Mouse (Mus musculus): ENCODE data around the gene Nlrc3.
"Not testable (repeated sequence)": the region's sequence is repeated elsewhere in the genome, so short reads cannot be mapped to it uniquely, and the experiment has no call there.

Nlrc3 gene

DNA sequence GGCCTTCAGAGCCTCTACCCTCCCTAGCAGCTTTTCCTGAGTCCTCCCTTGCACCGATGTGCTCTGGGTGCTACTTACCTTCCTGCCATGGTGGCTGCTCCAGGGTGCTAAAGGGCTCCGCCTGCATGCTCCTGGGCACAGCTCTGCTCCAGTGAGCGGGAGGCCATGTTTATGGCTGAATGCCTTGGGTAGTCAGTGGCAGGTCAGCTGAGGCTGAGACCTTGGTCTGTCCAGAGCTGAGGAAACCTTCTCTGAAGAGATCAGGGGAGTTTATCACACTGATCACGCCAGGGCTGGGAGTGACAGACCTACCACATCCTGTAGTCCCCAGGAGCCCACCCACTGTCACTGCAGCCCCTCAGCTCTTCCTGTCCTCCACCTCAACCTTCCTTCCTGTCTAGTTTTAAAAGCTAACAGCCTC, at the start of gene Nlrc3:
Gene Nlrc3, minus strand, starts transcription at position 382 of the 421 bp plus-strand sequence.
- no peak for DNase-seq

DNA sequence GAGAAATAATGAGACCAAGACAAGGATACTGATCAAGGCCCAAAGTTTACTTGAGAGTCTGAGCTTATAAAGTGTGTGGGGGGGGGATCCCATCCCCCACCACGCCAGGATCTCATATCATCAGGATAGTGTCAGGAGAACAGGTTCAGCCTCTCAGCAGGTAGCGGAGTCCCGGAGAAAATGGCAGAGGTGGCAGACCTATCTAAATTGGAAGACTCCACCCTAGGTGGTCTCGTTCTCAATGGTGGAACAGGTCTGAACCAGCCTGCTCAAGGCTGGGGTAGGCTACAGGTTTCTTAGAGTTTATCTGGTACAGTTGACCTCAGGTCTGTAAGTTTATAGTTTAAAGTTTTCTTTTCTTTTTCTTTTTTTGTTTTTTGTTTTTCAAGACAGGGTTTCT, 46.3 kb upstream of the Nlrc3 start:
- DNase-seq: no peak

DNA sequence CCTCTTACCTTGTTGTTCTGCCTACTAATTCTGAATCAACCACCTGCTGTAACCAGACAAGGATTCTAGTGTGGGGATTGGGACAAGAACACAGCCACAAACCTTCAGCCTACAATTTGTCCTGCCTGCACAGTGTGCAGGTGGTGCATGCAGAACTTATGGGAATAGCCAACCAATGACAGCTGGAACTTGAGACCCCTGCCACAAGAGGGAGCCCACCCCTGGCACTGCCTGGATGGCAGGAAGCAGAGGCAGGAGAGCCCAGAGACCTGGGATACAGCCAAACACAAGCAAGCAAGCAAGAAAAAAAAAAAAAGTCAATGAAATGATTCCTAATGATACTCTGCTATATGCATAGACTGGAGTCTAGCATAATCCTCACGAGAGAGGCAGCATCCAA, 44.8 kb upstream of the Nlrc3 start:
- no peak for DNase-seq

DNA sequence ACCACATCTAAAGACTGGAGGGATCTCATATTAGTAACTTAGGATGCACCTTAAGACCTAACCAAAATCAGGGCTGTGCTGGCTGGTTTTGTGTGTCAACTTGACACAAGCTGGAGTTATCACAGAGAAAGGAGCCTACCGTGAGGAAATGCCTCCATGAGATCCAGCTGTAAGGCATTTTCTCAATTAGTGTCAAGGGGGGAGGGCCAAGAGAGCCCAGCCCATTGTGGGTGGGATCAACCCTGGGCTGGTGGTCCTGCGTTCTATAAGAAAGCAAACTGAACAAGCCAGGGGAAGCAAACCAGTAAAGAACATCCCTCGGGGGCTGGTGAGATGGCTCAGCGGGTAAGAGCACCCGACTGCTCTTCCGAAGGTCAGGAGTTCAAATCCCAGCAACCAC, 41.0 kb upstream of the Nlrc3 start:
- not testable (repeated sequence) for DNase-seq

DNA sequence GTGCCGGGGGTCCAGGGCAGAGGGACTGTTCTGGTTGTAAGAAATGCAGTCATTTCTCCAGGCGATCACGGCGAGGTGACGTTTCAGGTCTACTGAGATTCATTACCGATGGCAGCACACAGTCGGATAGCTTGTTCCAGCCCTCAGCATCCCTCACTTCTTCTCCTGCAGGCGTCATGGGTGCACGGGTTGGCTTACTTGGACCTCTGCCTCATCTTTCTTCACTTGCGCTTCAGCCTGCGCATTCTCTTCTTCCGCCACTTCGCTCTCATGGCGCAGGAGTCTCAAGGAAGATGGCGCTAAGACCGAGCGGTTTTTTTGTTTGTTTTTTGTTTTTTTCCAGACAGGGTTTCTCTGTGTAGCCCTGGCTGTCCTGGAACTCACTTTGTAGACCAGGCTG, 40.4 kb upstream of the Nlrc3 start:
- not testable (repeated sequence) for DNase-seq

DNA sequence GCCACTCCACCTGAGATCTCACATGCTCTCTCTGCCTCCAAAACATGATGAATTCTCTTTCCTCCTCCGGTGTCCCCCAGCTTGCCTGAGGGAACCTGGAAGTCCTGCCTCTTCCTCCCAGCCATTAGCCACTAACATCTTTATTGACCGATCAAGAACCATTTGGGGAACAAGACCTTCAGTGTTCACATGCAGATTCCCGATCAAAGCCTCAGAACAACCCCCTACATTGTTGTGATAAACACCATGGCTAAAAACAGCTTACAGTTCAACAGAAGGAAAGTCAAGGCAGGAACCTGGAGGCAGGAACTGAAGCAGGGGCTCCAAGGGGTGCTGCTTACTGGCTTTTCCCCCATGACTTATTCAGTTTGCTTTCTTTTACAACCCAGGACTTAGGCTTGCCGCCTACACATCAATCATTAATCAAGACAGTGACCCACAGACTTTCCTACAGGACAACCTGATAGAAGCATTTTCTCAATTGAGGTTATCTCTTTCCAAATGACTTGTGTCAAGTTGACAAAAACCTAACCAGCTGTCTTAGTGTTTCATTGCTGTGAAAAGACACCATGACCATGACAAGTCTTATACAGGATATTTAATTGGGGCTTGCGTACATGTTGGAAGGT, 37.7 kb upstream of the Nlrc3 start:
- no peak for DNase-seq

DNA sequence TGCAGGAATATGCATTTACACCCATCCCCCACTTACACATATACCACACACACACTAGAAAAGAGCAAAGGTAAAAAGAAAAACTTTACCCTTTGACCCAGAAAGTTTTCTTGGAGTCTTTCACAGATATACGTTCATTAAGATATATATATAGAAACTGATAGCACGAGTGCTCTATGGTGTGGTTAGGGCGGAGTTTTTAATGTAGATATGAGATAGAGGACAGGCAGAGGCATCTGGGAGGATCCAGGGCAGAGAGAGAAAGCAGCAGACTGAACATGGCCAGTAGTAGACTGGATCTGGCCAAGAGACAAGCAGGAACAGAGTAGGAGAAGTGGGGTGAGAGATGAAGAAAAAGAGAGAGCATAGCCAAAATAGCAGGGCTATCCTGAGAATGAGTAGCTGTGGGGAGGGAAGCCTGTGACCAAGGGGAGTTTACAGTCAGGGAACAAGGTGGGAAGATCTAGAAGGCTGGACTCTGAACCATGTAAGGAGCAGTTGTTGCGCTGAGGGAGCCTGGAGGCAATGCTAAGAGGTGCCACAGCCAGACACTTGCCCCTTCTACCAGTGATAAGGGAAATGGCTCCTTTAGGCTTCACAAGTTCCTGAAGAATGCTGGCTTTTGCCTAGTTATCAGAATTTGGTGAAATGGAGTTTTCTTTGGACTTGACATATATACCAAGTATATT, 36.6 kb upstream of the Nlrc3 start:
- no peak for DNase-seq

DNA sequence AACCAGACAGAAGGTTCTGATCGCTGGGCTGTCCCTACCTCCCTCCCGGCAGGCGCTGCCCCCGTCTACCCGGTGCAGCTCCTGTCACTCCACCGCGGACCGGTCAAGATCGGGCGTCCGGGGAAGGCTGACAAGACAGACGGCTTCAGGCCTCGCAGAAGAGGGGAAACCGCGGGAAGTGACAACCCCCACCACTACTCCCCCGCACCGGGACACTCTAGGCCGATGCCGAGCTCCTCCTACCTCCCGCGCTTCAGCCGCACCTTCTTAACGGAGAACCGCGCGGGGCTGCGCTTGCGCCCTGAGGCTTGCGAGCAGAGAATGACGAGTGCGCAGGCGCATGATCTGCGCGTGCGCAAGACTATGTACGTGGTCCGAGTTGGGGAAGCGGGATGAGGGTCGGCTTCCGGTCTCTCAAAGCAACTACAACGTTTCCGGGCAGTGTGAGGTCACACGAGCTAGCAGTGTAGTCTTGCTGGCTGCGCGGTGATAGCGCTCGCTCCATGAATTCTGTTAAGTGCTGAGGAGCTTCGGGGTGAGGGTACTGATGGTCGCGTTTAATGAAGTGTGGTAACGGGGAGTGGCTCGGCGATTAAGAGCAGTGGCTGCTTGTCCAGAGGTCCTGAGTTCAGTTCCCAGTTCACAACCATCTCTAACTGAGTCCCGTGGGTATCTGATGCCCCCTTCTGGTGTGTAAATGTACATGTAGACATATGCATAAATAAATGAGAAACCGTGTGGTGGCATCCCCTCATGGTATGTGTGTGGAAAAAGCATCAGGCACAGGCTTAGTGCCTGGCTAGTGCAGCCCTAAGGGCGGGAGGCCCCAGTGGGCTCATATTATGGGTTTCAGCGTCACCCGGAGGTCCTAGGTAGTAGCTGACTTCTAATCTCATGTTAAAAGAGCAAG, 27.3 kb upstream of the Nlrc3 start, which contains the start of gene Slx4:
Gene Slx4, minus strand, starts transcription at position 282 of the 910 bp plus-strand sequence.
- peak; percentile 97 for DNase-seq

DNA sequence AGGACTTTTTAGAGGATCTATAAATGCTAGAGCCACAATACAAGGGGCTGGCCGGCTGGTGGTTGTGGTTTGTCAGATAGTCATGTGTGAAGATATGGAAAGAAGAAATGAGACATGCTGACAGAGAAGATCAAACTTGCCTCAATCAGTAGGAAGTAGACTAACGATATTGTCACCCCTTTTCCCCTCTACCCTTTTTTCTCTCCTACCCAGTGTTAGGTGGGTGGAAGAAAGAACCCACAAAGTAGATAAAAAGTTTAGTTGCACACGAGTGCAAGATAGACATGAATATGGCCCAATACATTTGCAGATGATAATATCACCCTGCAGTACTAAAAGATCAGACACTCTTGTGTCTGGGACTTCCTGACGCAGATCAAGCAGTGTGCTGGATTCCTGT, 12.0 kb upstream of the Nlrc3 start:
- DNase-seq: no peak

DNA sequence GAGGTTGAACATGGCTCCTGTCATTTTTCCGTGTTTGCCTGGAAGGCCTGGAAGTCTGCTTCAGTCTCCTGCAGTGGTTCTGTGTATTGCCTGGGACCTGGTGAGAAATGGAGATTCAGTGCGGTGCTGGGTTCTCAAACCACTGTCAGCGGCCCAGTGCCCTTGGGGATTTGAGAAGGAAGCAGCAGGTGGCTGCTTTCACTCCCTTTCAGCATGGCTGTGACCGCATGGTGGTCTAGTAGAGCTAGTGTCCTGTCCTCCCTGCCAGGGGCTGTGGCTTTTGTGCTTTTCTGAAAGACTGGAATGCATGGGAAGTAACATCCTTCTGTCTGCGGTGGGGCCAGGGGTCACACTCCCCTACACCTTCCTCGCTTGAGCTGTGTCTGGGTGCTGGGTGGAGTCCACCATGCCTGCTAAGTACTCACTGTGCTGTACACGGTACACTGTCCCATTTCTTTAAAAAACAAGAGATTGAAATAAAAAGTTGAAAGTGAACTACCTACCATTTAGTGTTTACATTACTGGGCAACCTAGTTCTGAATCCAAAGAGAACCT, 6.8 kb upstream of the Nlrc3 start:
- no peak for DNase-seq

DNA sequence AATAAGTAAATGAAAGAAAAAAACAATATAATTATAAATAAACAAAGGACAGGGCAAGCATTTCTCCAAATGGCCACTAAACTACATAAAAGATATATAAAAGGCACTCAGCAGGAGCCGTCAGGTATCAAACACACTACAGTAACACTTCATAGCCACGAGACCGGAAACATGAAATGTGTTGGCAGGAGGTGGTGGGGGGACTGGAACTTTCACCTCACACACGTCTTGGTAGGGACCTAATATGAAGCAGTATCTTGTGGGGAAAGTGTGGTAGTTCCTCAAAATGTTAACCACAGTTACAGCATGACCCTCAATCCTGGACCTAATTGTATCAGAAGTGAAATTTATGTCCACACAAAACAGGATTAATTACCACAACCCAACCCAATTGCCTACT, 5.7 kb upstream of the Nlrc3 start:
- DNase-seq: no peak

DNA sequence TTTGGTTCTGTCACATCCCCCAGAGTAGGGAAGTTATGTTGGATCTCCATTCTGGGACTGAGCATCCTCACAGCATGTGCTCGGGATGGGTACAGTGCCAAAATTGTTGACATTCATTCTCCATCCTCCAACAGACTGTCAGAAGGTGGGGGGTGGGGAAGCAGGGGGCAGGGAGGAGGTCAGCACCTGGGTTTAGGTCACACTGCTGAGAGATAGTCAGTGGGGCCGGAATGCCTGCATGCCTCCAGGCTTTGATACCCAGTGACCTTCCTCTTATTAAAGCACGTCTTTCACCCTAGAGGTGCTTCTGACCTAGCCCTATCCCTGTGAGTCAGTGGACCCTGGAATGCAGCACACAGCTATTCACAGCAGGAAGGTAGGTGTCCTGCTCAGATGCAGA, 280 bp upstream of the Nlrc3 start:
- DNase-seq: no peak

DNA sequence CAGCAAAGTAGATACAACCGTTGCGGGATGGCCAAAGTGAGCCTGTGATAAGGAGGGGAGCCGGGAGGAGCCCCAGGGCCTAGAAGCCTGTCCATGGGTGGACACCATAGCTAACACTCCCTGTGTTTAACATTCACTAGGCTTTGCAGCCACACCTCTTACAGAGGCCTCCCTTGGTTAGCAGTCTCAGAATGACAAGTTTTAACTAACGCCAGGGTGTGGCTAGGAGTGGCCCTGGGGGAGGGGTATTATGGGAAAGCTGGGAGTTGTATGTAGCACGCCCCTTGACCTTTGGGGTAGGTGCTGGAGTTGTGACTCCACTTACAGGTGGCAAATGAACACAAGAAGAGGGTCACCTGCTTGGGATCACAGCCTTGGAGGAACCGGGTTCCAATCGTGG, 774 bp downstream of the Nlrc3 start:
- no peak for DNase-seq

DNA sequence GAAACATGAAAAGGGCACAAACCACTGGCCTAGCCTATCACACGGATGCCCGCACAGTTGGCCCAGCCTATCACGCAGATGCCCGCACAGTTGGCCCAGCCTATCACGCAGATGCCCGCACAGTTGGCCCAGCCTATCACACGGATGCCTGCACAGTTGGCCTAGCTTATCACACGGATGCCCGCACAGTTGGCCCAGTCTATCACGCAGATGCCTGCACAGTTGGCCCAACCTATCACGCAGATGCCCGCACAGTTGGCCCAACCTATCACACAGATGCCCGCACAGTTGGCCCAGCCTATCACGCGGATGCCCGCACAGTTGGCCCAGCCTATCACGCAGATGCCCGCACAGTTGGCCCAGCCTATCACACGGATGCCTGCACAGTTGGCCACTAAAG, 2.0 kb downstream of the Nlrc3 start:
- peak; percentile 17 to 20 for DNase-seq

DNA sequence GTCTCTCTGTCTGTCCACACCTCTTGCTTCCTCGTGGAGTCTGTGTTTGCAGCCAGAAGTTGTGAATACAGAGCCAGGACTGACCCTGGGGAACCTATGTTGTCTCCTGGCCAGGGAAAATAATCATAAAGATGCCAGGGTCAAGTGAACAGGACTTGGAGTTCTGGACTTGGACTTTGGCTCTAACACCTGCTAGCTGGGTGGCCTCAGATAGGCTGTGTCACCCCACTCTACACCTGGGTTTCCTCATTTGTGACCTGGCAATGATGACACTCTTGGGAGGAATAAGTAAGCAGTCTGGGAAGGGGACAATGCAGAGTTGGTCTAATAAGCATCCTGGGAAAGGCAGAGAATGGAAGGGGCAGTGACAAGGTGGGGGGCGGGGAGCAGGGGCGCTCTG, 10.9 kb downstream of the Nlrc3 start:
- DNase-seq: no peak

DNA sequence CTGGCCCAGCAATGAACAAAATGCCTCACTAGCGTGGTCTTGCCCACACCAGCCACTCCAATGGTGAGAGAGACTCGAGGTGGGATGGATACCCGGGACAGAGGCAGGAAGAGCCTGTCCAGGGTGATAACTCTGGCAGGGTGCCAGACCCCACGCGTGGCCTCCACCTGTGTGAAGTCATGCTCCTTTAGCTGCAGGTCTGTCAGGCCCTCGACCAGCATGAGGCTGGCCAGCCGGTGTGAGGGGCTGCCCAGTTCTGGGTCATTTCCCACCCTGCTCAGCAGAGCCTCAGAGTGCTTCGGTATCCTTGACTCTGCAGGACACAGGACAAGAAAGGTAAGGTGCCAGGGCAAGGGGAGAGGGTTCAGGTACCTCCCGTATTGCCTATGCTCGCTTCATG, 11.4 kb downstream of the Nlrc3 start:
- peak; percentile 28 to 56 for DNase-seq

DNA sequence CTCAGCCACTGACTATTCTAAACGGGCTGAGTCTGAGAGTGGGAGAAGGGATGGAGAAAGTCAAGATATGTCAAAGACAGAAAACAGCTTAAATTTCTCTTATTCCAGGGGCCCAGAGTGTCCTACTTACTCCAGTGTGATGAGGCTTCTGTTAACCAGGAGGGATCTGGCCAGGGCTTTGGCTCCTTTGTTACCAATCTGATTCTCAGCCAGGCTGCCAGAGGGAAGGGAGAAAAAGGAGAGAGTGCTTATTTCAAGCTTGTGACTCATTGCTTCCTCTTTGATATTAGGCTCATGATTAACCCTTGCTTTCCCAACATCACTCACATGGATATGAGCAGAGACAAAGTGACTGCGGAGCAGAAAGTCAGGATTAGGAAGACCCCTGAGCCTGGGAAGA, 17.2 kb downstream of the Nlrc3 start:
- peak; percentile 57 to 59 for DNase-seq

DNA sequence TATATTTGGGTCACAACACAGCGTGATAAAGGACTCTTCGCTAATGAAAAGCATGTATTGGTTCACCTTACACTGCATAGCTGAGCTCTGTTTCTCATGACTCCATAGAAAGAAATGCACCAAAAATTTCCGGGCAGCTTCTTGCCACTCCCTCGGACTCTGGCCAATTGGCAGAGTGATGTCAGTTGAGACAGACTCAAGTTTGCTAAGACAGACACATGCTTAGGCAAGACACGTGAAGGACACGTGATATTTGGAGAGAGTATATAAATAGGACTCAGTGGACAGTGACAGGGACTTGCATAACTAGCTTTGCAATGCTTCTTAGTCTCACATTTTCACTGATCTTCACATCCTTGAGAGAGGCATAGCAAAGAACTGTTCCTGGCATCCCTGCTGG, 20.1 kb downstream of the Nlrc3 start:
- peak; percentile 56 to 59 for DNase-seq

DNA sequence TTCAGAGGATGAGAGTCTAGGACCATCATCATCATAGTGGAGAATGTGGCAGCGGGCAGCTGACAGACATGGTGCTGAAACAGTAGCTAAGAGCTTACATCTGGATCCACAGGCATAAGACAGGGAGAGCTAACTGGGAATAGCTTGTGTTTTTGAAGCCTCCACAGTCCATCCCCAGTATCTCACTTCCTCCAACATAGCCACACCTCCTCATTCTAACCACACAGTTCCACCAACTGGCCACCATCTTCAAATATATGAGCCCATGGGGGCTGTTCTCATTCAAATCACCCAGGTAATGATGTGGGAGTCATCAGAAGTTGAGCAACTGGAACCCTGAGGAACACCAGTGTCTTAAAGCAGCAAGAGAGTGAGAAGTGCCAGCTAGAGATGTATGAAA, 25.3 kb downstream of the Nlrc3 start:
- DNase-seq: no peak

DNA sequence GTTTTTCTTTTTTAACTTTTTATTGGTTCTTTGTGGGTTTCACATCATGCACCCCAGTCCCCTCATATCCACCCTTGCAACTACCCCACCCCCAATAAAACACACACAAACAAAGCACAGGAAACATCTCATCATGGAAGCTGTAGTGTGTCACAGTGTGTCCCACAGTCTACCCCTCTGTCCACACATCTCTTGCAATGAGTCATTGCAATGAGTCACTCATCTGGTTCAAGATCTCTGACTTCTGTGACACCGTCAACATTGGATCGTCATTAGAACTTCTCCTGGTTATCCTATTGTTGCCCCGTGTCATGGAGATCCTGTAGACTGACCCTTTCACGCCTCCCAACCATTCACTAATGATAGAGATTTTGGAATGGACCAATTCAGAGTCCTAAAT, 41.7 kb downstream of the Nlrc3 start:
- DNase-seq: no peak

DNA sequence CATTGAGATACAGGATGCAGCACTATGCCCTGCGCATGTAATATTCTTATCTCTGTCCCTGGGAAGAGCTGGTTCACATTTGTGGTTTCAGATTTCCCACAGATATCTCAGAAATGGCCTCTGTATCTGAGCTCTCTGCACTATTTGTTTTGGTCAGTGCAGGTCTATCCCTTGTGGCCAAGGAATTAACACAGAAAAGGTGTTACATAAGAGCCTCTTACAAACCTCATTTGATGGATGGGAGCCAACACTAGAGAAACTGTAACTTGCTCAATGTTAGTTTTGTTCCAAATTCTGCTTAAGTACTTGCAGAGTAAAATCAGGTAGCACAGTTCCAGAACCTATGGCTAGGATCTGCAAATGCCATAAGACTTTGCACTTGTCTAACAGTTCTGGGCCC, 42.3 kb downstream of the Nlrc3 start:
- DNase-seq: no peak

DNA sequence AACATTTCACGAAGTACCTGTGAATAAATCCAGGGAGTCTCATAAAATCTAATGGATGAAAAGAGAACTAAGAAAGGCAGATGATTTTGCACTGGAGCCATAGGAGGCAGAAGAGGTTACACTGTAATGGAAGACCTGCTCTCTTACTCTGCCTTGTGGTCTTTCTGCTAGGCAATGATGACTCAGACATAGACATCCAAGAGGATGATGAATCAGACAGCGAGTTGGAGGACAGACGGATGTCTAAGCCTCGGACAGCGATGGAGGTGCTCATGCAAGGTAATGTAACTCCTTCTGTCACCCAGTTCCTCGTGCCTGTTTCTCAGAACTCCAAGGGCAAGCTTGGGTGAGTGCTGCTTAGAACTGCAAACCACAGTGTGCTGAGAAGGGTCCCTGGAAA, 42.9 kb downstream of the Nlrc3 start:
- no peak for DNase-seq

DNA sequence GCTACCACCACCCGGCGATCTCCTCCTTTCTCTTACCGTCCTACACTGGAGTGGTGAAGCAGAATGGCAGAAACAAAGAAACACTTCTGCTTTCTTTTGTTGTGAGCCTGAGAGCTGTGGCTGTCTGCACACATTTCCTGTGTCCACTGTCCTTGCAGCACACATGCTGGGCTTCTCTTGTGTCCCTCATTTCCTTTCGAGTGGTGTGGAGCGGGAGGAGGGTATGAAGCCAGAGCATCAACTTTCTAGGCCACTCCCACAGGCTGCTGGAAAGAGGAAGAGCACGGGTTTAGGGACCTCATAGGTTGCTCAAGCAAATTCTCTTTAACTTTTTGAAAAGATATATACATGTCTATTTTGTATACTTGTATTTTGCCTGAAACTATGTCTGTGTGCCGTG, 47.3 kb downstream of the Nlrc3 start:
- DNase-seq: no peak
